Mouse (Mus musculus) spleen, adult 12 weeks (tissue): ENCODE measurements around the gene Inhbb.

Experiments used
- DNase-seq: peaks from one replicate; pipeline ENCODE4 v3.0.0; 2022; ENCODE audit warnings: low spot score

Inhbb gene

GRCm38 (mm10) chr1:119421576-119422421 lies at the start of gene Inhbb:
Inhbb (minus strand) TSS chr1:119422248.
- DNase-seq = no peak

- peak; percentile 12 for DNase-seq
Measured at GRCm38 (mm10) chr1:119463386-119463785, 41.3 kb upstream of the Inhbb start.

GRCm38 (mm10) chr1:119460062-119460461 lies 38.0 kb upstream of the Inhbb start:
- no peak for DNase-seq

GRCm38 (mm10) chr1:119457993-119458605 lies 36.1 kb upstream of the Inhbb start:
- peak; percentile 12 for DNase-seq

- DNase-seq = no peak
Measured at GRCm38 (mm10) chr1:119457528-119457855, 35.4 kb upstream of the Inhbb start.

- DNase-seq = no peak
Measured at GRCm38 (mm10) chr1:119456671-119457527, 34.9 kb upstream of the Inhbb start.

GRCm38 (mm10) chr1:119453731-119454130 lies 31.7 kb upstream of the Inhbb start:
- DNase-seq = no peak

GRCm38 (mm10) chr1:119451417-119451816 lies 29.4 kb upstream of the Inhbb start:
- no peak for DNase-seq

- DNase-seq = no peak
Measured at GRCm38 (mm10) chr1:119450651-119451345, 28.8 kb upstream of the Inhbb start.

GRCm38 (mm10) chr1:119446753-119447283 lies 24.8 kb upstream of the Inhbb start:
- no peak for DNase-seq

- DNase-seq = no peak
Measured at GRCm38 (mm10) chr1:119443591-119444350, 21.7 kb upstream of the Inhbb start.

- DNase-seq = no peak
Measured at GRCm38 (mm10) chr1:119442901-119443300, 20.9 kb upstream of the Inhbb start.

- no peak for DNase-seq
Measured at GRCm38 (mm10) chr1:119438105-119438637, 16.1 kb upstream of the Inhbb start.

- DNase-seq = no peak
Measured at GRCm38 (mm10) chr1:119437401-119437800, 15.4 kb upstream of the Inhbb start.

GRCm38 (mm10) chr1:119424141-119424860 lies 2.3 kb upstream of the Inhbb start:
- DNase-seq = no peak

- no peak for DNase-seq
Measured at GRCm38 (mm10) chr1:119423510-119423909, 1.5 kb upstream of the Inhbb start.

GRCm38 (mm10) chr1:119422460-119423015 lies 490 bp upstream of the Inhbb start:
- DNase-seq = no peak

- no peak for DNase-seq
Measured at GRCm38 (mm10) chr1:119420984-119421575, 968 bp downstream of the Inhbb start.
